Mouse (Mus musculus): ENCODE measurements at regions not wholly inside any gene's neighbourhood (a gene's known extent, or its start where the extent isn't known, plus 50 kb on each side); places are given as distances from the start of the nearest gene placed in this dataset.
A peak's percentile ranks its signal among the peaks of the same experiment; 100 is the strongest.

- peak in 1 of 2 experiments; percentile 19 for DNase-seq
Measured at GRCm38 (mm10) chr10:55767571-55767970, 339.1 kb upstream of the Msl3l2 start.

DNA sequence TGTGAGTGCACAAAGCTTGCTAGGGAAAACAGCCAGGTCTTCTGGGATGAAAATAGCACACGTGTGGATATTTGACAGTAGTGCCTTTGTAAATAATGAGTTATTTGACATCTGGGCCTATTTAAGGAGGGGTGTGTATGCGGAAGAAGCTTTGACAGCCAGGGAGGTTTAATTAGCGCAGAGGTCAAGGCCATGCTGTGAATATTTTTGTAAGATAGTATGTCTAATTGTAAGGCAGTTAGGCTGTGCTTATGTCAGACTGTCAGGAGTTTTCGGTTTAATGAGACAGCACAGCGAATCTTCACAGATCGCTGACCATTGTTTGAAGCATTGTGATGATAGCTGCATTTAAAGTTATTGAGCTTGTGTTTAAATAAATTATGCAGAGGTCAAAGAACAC, 337.1 kb upstream of the Msl3l2 start:
- no peak for DNase-seq

DNA sequence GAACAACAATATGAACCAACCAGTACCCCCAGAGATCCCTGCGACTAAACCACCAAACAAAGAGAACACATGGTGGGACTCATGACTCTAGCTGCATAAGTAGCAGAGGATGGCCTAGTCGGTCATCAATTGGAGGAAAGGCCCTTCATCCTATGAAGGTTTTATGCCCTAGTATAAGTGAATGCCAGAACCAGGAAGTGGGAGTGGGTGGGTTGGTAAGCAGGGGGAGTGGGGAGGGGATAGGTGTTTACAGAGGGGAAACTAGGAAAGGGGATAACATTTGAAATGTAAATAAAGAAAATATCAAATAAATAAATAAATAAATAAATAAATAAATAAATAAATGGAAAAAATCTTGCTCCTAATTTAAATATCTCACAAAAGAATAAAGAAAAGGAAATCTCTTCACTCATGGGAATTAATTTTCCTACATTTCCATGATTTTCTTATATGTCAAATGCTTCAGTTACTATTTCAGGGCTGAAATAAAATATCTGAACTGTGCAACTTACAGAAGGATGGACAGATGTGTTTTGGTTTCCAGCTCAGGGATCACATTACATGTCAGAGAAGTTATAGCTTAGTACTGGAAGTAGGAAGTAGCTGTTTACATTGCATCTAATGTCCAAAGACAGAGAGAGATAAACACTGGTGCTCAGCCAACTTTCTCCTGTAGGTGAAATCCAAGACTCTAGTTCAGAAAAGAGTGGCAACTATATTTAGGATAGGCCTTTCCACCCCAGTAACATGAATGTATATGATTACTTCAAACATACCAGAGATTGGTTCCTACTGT, 323.8 kb upstream of the Msl3l2 start:
- no peak for DNase-seq

DNA sequence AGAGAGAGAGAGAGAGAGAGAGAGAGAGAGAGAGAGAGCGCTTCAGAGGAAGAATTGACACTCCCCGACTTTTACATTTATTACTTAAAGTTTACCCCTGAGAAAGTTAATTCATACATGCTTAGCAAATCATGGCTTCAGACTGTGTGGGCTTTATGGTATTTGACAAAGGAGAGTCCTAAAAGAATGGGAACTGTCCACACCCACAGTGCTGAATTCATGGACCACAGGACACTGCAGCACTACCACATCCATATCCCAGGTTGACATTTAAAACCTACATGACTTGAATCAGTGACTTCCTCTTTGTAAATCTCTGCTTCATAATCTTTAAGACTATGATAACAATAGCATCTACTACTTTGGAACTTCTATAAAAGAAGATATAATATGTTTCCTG, 292.8 kb upstream of the Msl3l2 start:
- no peak for DNase-seq

DNA sequence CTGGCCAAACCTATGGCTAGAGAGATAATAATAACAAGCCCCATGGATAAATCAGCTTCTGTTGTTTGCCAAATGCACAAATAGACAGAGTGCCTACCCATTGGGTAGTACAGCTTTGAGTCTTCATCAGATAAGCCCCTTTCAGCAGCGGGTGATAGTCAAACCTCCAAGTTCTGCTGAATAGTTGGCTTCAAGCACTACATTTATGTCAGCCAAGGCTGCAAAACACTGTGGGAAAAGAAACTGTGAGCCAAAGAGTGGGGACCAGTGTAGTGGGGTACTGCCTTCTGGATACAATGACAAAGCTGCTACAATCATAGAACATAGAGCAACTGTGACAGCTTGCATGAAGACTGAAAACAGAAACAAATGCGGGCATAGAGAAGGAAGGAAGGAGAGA, 255.4 kb upstream of the Msl3l2 start:
- DNase-seq = no peak

GRCm38 (mm10) chr10:55892606-55893005, 214.1 kb upstream of the Msl3l2 start:
- DNase-seq = no peak

- no peak for DNase-seq
Measured at GRCm38 (mm10) chr10:55929100-55929499, 177.6 kb upstream of the Msl3l2 start.

- no peak for DNase-seq
Measured at GRCm38 (mm10) chr10:55933993-55934392, 172.7 kb upstream of the Msl3l2 start.

DNA sequence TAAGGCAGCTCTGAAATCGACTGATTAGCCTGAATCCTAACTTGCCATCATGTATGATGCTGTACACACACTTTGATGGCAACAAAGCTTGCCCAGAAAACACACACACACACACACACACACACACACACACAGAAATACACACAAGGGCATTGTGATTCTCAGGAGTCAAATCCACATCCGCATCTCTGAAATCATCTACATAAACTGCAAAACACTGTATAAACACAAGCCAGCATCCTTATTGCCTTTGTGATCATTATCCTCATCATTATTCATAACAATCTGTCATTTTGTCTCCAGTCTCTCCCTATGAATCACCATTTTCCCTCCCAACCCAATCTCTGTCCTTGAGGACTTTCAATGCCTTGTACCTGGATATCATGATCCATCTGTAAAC, 171.3 kb upstream of the Msl3l2 start:
- DNase-seq = no peak

GRCm38 (mm10) chr10:55962627-55963203, 144.0 kb upstream of the Msl3l2 start:
- no peak for DNase-seq

Measured in lung, postnatal 4 days (tissue).